Mouse (Mus musculus) G1E (cell line): ENCODE measurements around the gene Tctex1d1. TPM values are rescaled to one million over a fixed set of nuclear protein-coding genes. Genes with fewer than 3 reads are reported as not detected.

Source experiments
- ATAC-seq: 2 replicates; pipeline ENCODE4 v1.8.0; 2016; ENCODE audit warnings: mild to moderate bottlenecking; ENCODE audit not compliant: insufficient number of reproducible peaks, poor library complexity, low FRiP score, severe bottlenecking; ENCODE audit errors: extremely low read depth
- DNase-seq: peaks from one replicate; pipeline ENCODE4 v3.0.0; 2012; ENCODE audit warnings: low spot score
- H3K27me3 ChIP-seq: 2 replicates; pipeline ENCODE4 v1.6.1; 2012; ENCODE audit warnings: mild to moderate bottlenecking, low read length, inconsistent platforms; ENCODE audit not compliant: insufficient read depth
- H3K36me3 ChIP-seq: replicated peaks from 2 replicates; pipeline ENCODE3; 2012; ENCODE audit warnings: mild to moderate bottlenecking, inconsistent platforms
- H3K4me1 ChIP-seq: 2 replicates; pipeline ENCODE4 v1.6.1; 2012; ENCODE audit warnings: low read depth, low read length, inconsistent platforms, mixed read lengths; ENCODE audit not compliant: insufficient read depth
- H3K4me3 ChIP-seq: 2 replicates; pipeline ENCODE4 v1.5.1; 2012; ENCODE audit warnings: low read depth, mild to moderate bottlenecking, inconsistent platforms, low read length, moderate library complexity, mixed read lengths
- H3K9me3 ChIP-seq: replicated peaks from 2 replicates; pipeline ENCODE4 v1.6.1; 2012; ENCODE audit warnings: inconsistent platforms
- CTCF ChIP-seq: IDR thresholded peaks from 2 replicates; pipeline ENCODE4 v1.5.1; 2012; ENCODE audit warnings: low read depth, low read length, inconsistent platforms, mixed read lengths
- GATA1 ChIP-seq: IDR thresholded peaks from 2 replicates; pipeline ENCODE4 v1.6.1; 2012; ENCODE audit warnings: borderline replicate concordance, low read length, inconsistent platforms, mixed read lengths
- GATA2 ChIP-seq: IDR thresholded peaks from 2 replicates; pipeline ENCODE4 v1.6.1; 2012; ENCODE audit warnings: low read depth, low read length, inconsistent platforms, borderline replicate concordance
- POLR2AphosphoS5 ChIP-seq: IDR thresholded peaks from 2 replicates; pipeline ENCODE4 v1.6.1; 2012; ENCODE audit warnings: low read depth, low read length, inconsistent platforms; ENCODE audit not compliant: insufficient replicate concordance
- TAL1 ChIP-seq: conservative IDR thresholded peaks from 2 replicates; pipeline ENCODE4 v1.6.1; 2012; ENCODE audit warnings: low read depth, low read length, inconsistent platforms, mixed read lengths
- polyA plus RNA-seq: library from polyadenylated mRNA; stranded (reverse); fragments of >175 nt; gene quantifications from 2 replicates; pipeline ENCODE4 v1.2.3, GENCODE M21; 2012
- total RNA-seq, 2 experiments: library from RNA; stranded (forward) in 1 of 2; stranded (reverse) in 1 of 2; fragments of 200-1000 nt in 1 of 2; fragments of >200 nt in 1 of 2; fragmentation: Nextera tagmentation in 1 of 2; gene quantifications; 2 replicates each; pipeline ENCODE4 v1.2.3; 2014 to 2017

Gene Tctex1d1
- total and polyA plus RNA-seq, 3 experiments: 0.11 TPM; not detected in 2

- Histone ChIP-seq H3K4me1 (no peaks in the 10 kb centered on the region), H3K9me3 (no peaks in the 10 kb centered on the region; the same call in 1 of the 2 replicates), H3K4me3 (no peak overlapping the region), H3K27me3 (no peaks in the 10 kb centered on the region), H3K36me3 (no peaks in the 10 kb centered on the region)
- DNase-seq (no peak), ATAC-seq (no peak)
- TF ChIP-seq CTCF (no peak), GATA1 (no peak), GATA2 (no peak), TAL1 (no peak), POLR2AphosphoS5 (no peak)
These were observed 1.8 kb upstream of the Tctex1d1 start for GRCm38 (mm10) chr4:102976290-102977275.

- Histone ChIP-seq H3K9me3 (no peaks in the 10 kb centered on the region; the same call in 1 of the 2 replicates), H3K4me1 (no peaks in the 10 kb centered on the region), H3K36me3 (no peaks in the 10 kb centered on the region), H3K4me3 (no peak overlapping the region), H3K27me3 (no peaks in the 10 kb centered on the region)
- DNase-seq: no peak
- no peak for ATAC-seq
- TF ChIP-seq TAL1 (no peak), GATA2 (no peak), POLR2AphosphoS5 (no peak), GATA1 (no peak), CTCF (no peak)
These were observed 556 bp upstream of the Tctex1d1 start for GRCm38 (mm10) chr4:102977778-102978321.

- H3K36me3 ChIP-seq: no peaks in the 10 kb centered on the region
- ATAC-seq (no peak), DNase-seq (no peak)
- H3K4me3 ChIP-seq: no peak overlapping the region
- TF ChIP-seq GATA1 (no peak), CTCF (no peak), GATA2 (no peak), POLR2AphosphoS5 (no peak), TAL1 (no peak)
- no peaks in the 10 kb centered on the region; the same call in 1 of the 2 replicates for H3K9me3 ChIP-seq
- H3K4me1 ChIP-seq: no peaks in the 10 kb centered on the region
- H3K27me3 ChIP-seq: no peaks in the 10 kb centered on the region
These were observed 979 bp downstream of the Tctex1d1 start for GRCm38 (mm10) chr4:102979385-102979784.

- DNase-seq (no peak), ATAC-seq (no peak)
- Histone ChIP-seq H3K36me3 (no peaks in the 10 kb centered on the region), H3K9me3 (no peaks in the 10 kb centered on the region; the same call in 1 of the 2 replicates), H3K4me3 (no peak overlapping the region), H3K4me1 (no peaks in the 10 kb centered on the region), H3K27me3 (no peaks in the 10 kb centered on the region)
- TF ChIP-seq TAL1 (no peak), CTCF (no peak), GATA2 (no peak), GATA1 (no peak), POLR2AphosphoS5 (no peak)
These were observed 3.3 kb downstream of the Tctex1d1 start for GRCm38 (mm10) chr4:102981709-102982108.

- no peak for TF ChIP-seq TAL1
- TF ChIP-seq POLR2AphosphoS5: no peak
- TF ChIP-seq GATA1: no peak
- TF ChIP-seq CTCF: no peak
- no peak for TF ChIP-seq GATA2
- ATAC-seq (no peak), DNase-seq (no peak)
- Histone ChIP-seq H3K27me3 (peaks cover 2% of the 10 kb centered on the region; the same call in 1 of the 2 replicates), H3K36me3 (no peaks in the 10 kb centered on the region), H3K4me3 (no peak overlapping the region), H3K9me3 (no peaks in the 10 kb centered on the region), H3K4me1 (no peaks in the 10 kb centered on the region)
These were observed 7.8 kb downstream of the Tctex1d1 start for GRCm38 (mm10) chr4:102986173-102986572.

GRCm38 (mm10) chr4:102986917-102987316 is 8.5 kb downstream of the Tctex1d1 start:
- Histone ChIP-seq H3K9me3 (no peaks in the 10 kb centered on the region), H3K36me3 (no peaks in the 10 kb centered on the region), H3K4me1 (no peaks in the 10 kb centered on the region), H3K27me3 (peaks cover 2% of the 10 kb centered on the region; the same call in 1 of the 2 replicates), H3K4me3 (no peak overlapping the region)
- peak; percentile 21 for DNase-seq
- TF ChIP-seq TAL1 (no peak), POLR2AphosphoS5 (no peak), CTCF (no peak)
- ATAC-seq: peak; percentile 62; the same call in 1 of the 2 replicates
